Mouse (Mus musculus) embryonic facial prominence, embryonic 13.5 days (tissue): ENCODE measurements at regions not wholly inside any gene's neighbourhood (a gene's known extent, or its start where the extent isn't known, plus 50 kb on each side); places are given as distances from the start of the nearest gene placed in this dataset.

Experiments used
- ATAC-seq: fragments of 200-750 bp; cut with Nextera tagmentation; 2 replicates; pipeline ENCODE4 v1.8.0; 2017; ENCODE audit warnings: low read depth; ENCODE audit not compliant: insufficient number of reproducible peaks, insufficient read depth, low FRiP score, low TSS enrichment
- H3K27ac ChIP-seq: fragments of 300-500 bp; sonication (generic); 2 replicates; pipeline ENCODE4 v1.5.1; 2015; ENCODE audit warnings: moderate library complexity, mild to moderate bottlenecking, inconsistent platforms
- H3K27me3 ChIP-seq: fragments of 300-500 bp; sonication (generic); 2 replicates; pipeline ENCODE4 v1.6.1; 2015; ENCODE audit warnings: mild to moderate bottlenecking, inconsistent platforms
- H3K36me3 ChIP-seq: fragments of 300-500 bp; sonication (generic); 2 replicates; pipeline ENCODE4 v1.6.1; 2015; ENCODE audit warnings: mild to moderate bottlenecking, inconsistent platforms
- H3K4me1 ChIP-seq: fragments of 300-500 bp; sonication (generic); 2 replicates; pipeline ENCODE4 v1.6.1; 2015; ENCODE audit warnings: inconsistent platforms
- H3K4me2 ChIP-seq: fragments of 300-500 bp; sonication (generic); 2 replicates; pipeline ENCODE4 v1.6.1; 2015; ENCODE audit warnings: moderate library complexity, mild to moderate bottlenecking, inconsistent platforms
- H3K4me3 ChIP-seq: fragments of 300-500 bp; sonication (generic); 2 replicates; pipeline ENCODE4 v1.5.1; 2015; ENCODE audit warnings: mild to moderate bottlenecking, inconsistent platforms
- H3K9ac ChIP-seq: fragments of 300-500 bp; sonication (generic); 2 replicates; pipeline ENCODE4 v1.6.1; 2015; ENCODE audit warnings: mild to moderate bottlenecking, inconsistent platforms
- H3K9me3 ChIP-seq: fragments of 300-500 bp; sonication (generic); 2 replicates; pipeline ENCODE4 v1.6.1; 2016; ENCODE audit warnings: inconsistent platforms
- WGBS: fragments of 180-500 bp; shearing (Covaris S2); methylation state at CpG from one replicate; pipeline ENCODE4 v1.1.7; 2015; ENCODE audit warnings: mixed read lengths; 5-methylcytosine and 5-hydroxymethylcytosine counted together

DNA sequence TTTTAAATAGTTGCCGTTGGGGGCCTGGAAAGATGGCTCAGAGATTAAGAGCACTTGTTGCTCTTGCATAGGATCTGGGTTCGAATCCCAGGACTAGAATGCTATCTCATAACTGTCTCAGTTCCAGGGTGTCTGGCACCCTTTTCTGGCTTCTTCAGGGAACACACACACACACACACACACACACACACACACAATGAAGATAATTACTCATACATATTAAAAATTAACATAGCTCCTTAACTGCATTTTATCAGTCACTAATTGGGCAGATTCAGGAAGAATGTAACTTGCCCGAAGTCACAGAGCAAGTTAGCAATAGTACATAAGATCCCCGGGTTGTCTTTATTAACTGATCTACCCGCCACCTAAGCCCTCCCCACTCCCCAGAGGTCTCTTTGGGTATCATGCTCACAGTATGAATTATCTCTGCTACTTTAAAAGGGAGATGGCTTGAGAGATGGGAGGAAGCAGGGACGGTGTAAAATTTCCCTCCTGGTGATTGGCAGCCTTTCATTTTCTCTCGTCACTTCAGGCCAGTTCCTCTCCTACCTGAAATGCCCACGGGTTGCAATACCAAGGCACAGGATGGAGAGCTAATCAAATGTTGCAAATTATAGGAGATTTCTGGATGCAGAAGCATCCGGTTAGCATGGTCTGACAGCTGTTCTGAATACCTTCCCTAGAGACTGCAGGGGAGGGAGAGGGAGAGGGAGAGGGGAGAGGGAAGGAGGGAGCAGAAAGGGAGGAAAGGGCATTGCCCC lies 258.3 kb downstream of the Cd83 start:
- WGBS: 36% methylated on average over 9 of the region's 9 CpGs

DNA sequence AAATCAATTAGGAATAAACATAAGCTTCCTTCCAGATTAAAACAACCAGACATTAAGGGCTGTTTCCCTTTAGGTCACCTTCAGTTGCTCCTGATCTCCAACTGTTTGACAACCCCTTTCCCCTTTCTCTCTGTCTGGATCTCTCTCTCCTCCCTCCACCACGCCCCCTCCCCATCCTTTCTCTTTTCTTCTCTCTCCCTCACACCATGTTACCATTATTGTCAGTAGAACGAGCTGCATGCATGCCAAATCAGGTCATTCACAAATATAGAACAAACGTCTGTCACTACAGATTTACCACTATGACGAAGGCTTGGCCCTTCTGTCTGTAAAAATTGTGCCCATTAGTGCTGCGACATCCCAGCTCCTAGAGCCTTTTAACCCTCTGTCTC lies 258.9 kb downstream of the Cd83 start:
- no peaks in the 10 kb centered on the region for H3K27me3 ChIP-seq
- no peaks in the 10 kb centered on the region for H3K36me3 ChIP-seq
- no peaks in the 10 kb centered on the region for H3K9me3 ChIP-seq
- no peak overlapping the region for H3K9ac ChIP-seq
- no peak overlapping the region for H3K27ac ChIP-seq
- H3K4me2 ChIP-seq: no peak overlapping the region
- peaks cover 10% of the 10 kb centered on the region for H3K4me1 ChIP-seq
- WGBS: 25% methylated on average over 5 of the region's 5 CpGs
- no peak overlapping the region for H3K4me3 ChIP-seq
- ATAC-seq: no peak

More for the DNA sequence above, 258.3 kb downstream of the Cd83 start:
- Histone ChIP-seq H3K27me3 (no peaks in the 10 kb centered on the region), H3K36me3 (no peaks in the 10 kb centered on the region), H3K27ac (no peak overlapping the region), H3K4me1 (peaks cover 15% of the 10 kb centered on the region), H3K9ac (no peak overlapping the region), H3K4me2 (no peak overlapping the region), H3K4me3 (no peak overlapping the region), H3K9me3 (no peaks in the 10 kb centered on the region)
- ATAC-seq: no peak

GRCm38 (mm10) chr13:44044546-44045216 lies 260.1 kb downstream of the Cd83 start:
- no peak for ATAC-seq
- Histone ChIP-seq H3K4me3 (no peak overlapping the region), H3K36me3 (no peaks in the 10 kb centered on the region), H3K9ac (no peak overlapping the region), H3K4me1 (peaks cover 10% of the 10 kb centered on the region), H3K27me3 (no peaks in the 10 kb centered on the region), H3K9me3 (no peaks in the 10 kb centered on the region), H3K27ac (no peak overlapping the region), H3K4me2 (no peak overlapping the region)
- WGBS: 86% methylated on average over 23 of the region's 23 CpGs

- 27% methylated on average over 2 of the region's 2 CpGs for WGBS
- ATAC-seq: no peak
- H3K9ac ChIP-seq: no peak overlapping the region
Measured at GRCm38 (mm10) chr13:44046436-44046835, 261.9 kb downstream of the Cd83 start.

GRCm38 (mm10) chr13:44054157-44054556 lies 269.6 kb downstream of the Cd83 start:
- WGBS: 53% methylated on average over 7 of the region's 7 CpGs
- peaks cover 16% of the 10 kb centered on the region; the same call in 1 of the 2 replicates for H3K27me3 ChIP-seq
- no peak for ATAC-seq

More at GRCm38 (mm10) chr13:44046436-44046835, 261.9 kb downstream of the Cd83 start:
- no peaks in the 10 kb centered on the region for H3K36me3 ChIP-seq
- no peak overlapping the region for H3K4me2 ChIP-seq
- no peaks in the 10 kb centered on the region for H3K27me3 ChIP-seq
- H3K4me1 ChIP-seq: peaks cover 10% of the 10 kb centered on the region
- H3K4me3 ChIP-seq: no peak overlapping the region
- H3K27ac ChIP-seq: no peak overlapping the region
- no peaks in the 10 kb centered on the region for H3K9me3 ChIP-seq

DNA sequence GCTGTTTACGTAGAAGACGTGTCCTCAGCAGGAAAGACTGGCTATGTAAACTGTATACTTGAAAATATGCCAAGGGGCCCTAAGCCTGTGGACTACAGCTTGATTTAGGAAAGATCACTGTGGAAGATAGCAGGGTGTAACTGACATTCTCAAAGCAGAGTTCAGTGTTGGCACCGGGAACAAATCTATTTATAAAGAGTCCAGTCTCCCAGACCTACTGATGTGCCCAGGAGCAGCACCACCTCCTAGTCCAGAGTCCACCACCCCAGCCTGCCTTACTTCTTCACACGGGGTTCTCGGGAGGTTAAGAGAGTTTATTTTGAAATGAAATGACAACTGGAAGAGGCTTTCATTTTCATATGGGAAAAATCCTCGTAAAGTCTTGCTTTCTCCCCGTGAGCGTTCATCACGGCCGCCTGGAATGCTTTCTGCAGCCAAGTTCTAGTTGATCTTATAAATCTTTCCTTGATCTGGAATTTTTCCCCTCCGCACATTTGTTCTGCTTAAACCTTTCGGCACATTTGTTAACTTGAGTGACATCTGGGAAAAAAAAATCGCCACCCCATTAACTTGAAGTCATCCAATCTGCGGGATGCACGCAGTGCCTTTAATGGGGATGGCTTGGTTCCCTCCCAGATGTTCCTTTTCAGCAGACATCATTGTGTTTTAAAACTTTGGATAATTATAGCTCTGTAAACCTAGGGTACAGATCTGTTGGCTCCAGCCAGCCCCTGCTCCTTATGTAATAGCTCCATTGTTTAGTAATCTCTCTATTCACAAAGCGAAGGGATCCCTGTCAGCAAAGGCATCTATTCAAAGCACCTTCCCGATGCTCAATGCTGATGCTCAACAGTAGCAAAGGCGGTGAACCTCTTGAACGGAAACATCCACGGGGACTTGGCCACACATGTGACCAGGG lies 271.3 kb downstream of the Cd83 start:
- no peak for ATAC-seq
- H3K27ac ChIP-seq: no peak overlapping the region

More at GRCm38 (mm10) chr13:44054157-44054556, 269.6 kb downstream of the Cd83 start:
- no peaks in the 10 kb centered on the region for H3K9me3 ChIP-seq
- H3K9ac ChIP-seq: no peak overlapping the region
- no peak overlapping the region for H3K4me3 ChIP-seq
- no peak overlapping the region for H3K27ac ChIP-seq
- H3K4me2 ChIP-seq: no peak overlapping the region
- H3K36me3 ChIP-seq: no peaks in the 10 kb centered on the region
- peaks cover 17% of the 10 kb centered on the region for H3K4me1 ChIP-seq

GRCm38 (mm10) chr13:44056716-44057115 lies 272.1 kb downstream of the Cd83 start:
- ATAC-seq: no peak
- no peak overlapping the region for H3K27ac ChIP-seq
- peaks cover 18% of the 10 kb centered on the region for H3K4me1 ChIP-seq
- no peak overlapping the region for H3K9ac ChIP-seq
- peaks cover 19% of the 10 kb centered on the region for H3K27me3 ChIP-seq
- H3K36me3 ChIP-seq: no peaks in the 10 kb centered on the region
- H3K9me3 ChIP-seq: no peaks in the 10 kb centered on the region
- no peak overlapping the region for H3K4me3 ChIP-seq
- 72% methylated on average over 9 of the region's 9 CpGs for WGBS
- H3K4me2 ChIP-seq: peak overlapping the region; percentile 45; the same call in 1 of the 2 replicates

More for the DNA sequence above, 271.3 kb downstream of the Cd83 start:
- Histone ChIP-seq H3K4me2 (peak overlapping the region; percentile 45), H3K9me3 (no peaks in the 10 kb centered on the region), H3K27me3 (peaks cover 19% of the 10 kb centered on the region), H3K4me1 (peaks cover 17% of the 10 kb centered on the region), H3K9ac (no peak overlapping the region), H3K36me3 (no peaks in the 10 kb centered on the region), H3K4me3 (no peak overlapping the region)
- 27% methylated on average over 20 of the region's 20 CpGs for WGBS

DNA sequence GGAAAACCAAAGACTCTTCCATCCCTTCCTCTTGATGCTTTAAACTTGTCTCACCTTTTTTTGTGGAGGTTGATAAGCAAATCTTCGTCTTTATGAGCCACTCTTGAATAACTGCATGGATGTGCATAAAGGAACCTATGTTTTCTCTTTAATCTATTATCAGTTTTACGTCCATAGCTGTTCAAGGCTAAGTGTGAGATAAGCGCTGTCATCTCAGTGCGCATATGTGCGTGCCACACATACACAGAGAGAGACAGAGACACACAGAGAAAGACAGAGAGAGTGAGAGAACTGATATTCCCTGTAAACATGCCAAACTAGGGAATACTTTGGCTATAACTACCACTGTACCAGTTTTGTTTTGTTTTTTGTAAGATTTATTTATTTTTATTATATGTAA lies 273.0 kb downstream of the Cd83 start:
- no peaks in the 10 kb centered on the region for H3K36me3 ChIP-seq
- no peak overlapping the region for H3K4me3 ChIP-seq
- H3K27me3 ChIP-seq: peaks cover 21% of the 10 kb centered on the region
- H3K4me2 ChIP-seq: no peak overlapping the region
- H3K9me3 ChIP-seq: no peaks in the 10 kb centered on the region
- no peak overlapping the region for H3K9ac ChIP-seq
- H3K27ac ChIP-seq: no peak overlapping the region
- H3K4me1 ChIP-seq: peaks cover 26% of the 10 kb centered on the region
- WGBS: 94% methylated on average over 5 of the region's 5 CpGs
- ATAC-seq: no peak

GRCm38 (mm10) chr13:44058277-44058676 lies 273.7 kb downstream of the Cd83 start:
- Histone ChIP-seq H3K4me1 (peaks cover 26% of the 10 kb centered on the region), H3K9me3 (no peaks in the 10 kb centered on the region), H3K4me2 (no peak overlapping the region), H3K9ac (no peak overlapping the region), H3K36me3 (no peaks in the 10 kb centered on the region), H3K4me3 (no peak overlapping the region), H3K27me3 (peaks cover 18% of the 10 kb centered on the region), H3K27ac (no peak overlapping the region)
- WGBS: 91% methylated on average over 2 of the region's 2 CpGs
- ATAC-seq: no peak

- Histone ChIP-seq H3K27ac (no peak overlapping the region), H3K27me3 (peaks cover 15% of the 10 kb centered on the region), H3K9me3 (no peaks in the 10 kb centered on the region), H3K36me3 (no peaks in the 10 kb centered on the region), H3K4me3 (no peak overlapping the region), H3K9ac (no peak overlapping the region), H3K4me2 (no peak overlapping the region), H3K4me1 (peaks cover 26% of the 10 kb centered on the region)
- WGBS: 78% methylated on average over 8 of the region's 8 CpGs
- no peak for ATAC-seq
Measured at GRCm38 (mm10) chr13:44059436-44059835, 274.9 kb downstream of the Cd83 start.

DNA sequence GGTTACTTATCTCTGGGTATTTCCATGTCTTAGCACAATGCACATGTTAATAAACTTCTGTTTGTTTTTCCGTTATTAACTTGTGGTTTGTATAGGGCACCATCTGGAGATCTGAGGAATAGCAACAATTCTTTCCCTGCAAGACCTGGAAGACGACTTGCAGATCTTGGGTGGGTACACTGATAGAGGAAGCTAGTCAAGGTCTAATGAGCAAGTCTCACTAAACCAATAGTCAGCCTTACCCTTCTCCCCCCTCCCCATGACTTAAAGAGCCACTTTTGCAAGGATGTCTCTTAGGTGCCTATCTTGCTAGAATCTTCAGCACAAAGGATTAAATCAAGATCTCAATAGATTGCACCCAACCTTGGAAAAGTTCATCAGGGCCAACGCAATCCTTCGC lies 276.7 kb downstream of the Cd83 start:
- Histone ChIP-seq H3K36me3 (no peaks in the 10 kb centered on the region), H3K4me1 (peaks cover 21% of the 10 kb centered on the region), H3K27me3 (peaks cover 11% of the 10 kb centered on the region; the same call in 1 of the 2 replicates), H3K27ac (no peak overlapping the region), H3K4me3 (no peak overlapping the region), H3K9me3 (no peaks in the 10 kb centered on the region), H3K9ac (no peak overlapping the region), H3K4me2 (no peak overlapping the region)
- ATAC-seq: no peak
- 80% methylated on average over 4 of the region's 4 CpGs for WGBS
